Mouse (Mus musculus): ENCODE results near the gene Upk3a.
"Not testable (repeated sequence)": the region's sequence is repeated elsewhere in the genome, so short reads cannot be mapped to it uniquely, and the experiment has no call there.

DNA sequence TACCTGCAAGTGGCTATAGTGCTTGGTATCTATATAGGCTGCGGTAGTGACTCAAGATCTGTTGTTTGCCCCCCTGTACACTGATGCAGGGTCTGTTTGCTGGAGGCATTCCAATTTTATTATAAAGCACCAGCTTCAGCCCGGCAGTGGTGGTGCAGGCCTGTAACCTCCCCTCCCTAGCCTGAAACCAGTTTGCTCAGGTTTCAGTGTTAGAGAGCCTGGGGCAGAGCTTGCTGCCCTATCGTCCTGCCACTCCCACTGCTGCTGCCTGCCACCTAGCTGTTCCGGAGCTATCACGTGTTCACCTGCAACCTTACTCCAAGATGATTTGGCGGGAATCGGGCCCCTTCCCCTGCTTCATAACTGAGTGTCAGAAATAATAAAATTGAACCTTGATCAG, 17.0 kb downstream of the Upk3a start:
- not testable (repeated sequence) for TF ChIP-seq POLR2A (IDR thresholded peaks at IDR 0.05; ENCODE audit: borderline replicate concordance, insufficient read depth, low read length); CTCF (IDR thresholded peaks at IDR 0.05; ENCODE audit: borderline replicate concordance, insufficient read depth, low read depth, low read length)

All from cerebellum, adult 2 months (tissue).